Mouse (Mus musculus) forebrain, embryonic 16.5 days (tissue): ENCODE measurements around the gene Ush2a. TPM values are rescaled to one million over a fixed set of nuclear protein-coding genes. Genes with fewer than 3 reads are reported as not detected.

ENCODE experiments used
- ATAC-seq: fragments of 200-750 bp; cut with Nextera tagmentation; 2 replicates; pipeline ENCODE4 v1.8.0; 2017; ENCODE audit warnings: mild to moderate bottlenecking, moderate library complexity
- H3K27ac ChIP-seq: fragments of 300-500 bp; sonication (generic); 2 replicates; pipeline ENCODE4 v1.5.1; 2014; ENCODE audit warnings: low read length, control low read depth
- H3K27me3 ChIP-seq: fragments of 300-500 bp; sonication (generic); replicated peaks from 2 replicates; pipeline ENCODE4 v1.6.1; 2014; ENCODE audit warnings: low read length; ENCODE audit not compliant: control insufficient read depth, insufficient read depth
- H3K36me3 ChIP-seq: fragments of 300-500 bp; sonication (generic); 2 replicates; pipeline ENCODE4 v1.6.1; 2014; ENCODE audit not compliant: control insufficient read depth, insufficient read depth
- H3K4me1 ChIP-seq: fragments of 300-500 bp; sonication (generic); replicated peaks from 2 replicates; pipeline ENCODE4 v1.6.1; 2014; ENCODE audit warnings: low read length; ENCODE audit not compliant: control insufficient read depth, insufficient read depth
- H3K4me2 ChIP-seq: fragments of 300-500 bp; sonication (generic); 2 replicates; pipeline ENCODE4 v1.6.1; 2014; ENCODE audit warnings: mild to moderate bottlenecking, low read length, control low read depth
- H3K4me3 ChIP-seq: fragments of 300-500 bp; sonication (generic); replicated peaks from 2 replicates; pipeline ENCODE4 v1.5.1; 2014; ENCODE audit warnings: mild to moderate bottlenecking, low read length, control low read depth
- H3K9ac ChIP-seq: fragments of 300-500 bp; sonication (generic); replicated peaks from 2 replicates; pipeline ENCODE4 v1.6.1; 2014; ENCODE audit warnings: low read depth, low read length, control low read depth
- H3K9me3 ChIP-seq: fragments of 300-500 bp; sonication (generic); 2 replicates; pipeline ENCODE4 v1.6.1; 2016; ENCODE audit warnings: low read length; ENCODE audit not compliant: control insufficient read depth
- WGBS: fragments of 180-500 bp; shearing (Covaris S2); extraction: QIAGEN DNeasy Blood & Tissue Kit; methylation state at CpG from one replicate; pipeline ENCODE4 v1.1.7; 2014; 5-methylcytosine and 5-hydroxymethylcytosine counted together
- polyA plus RNA-seq: library from polyadenylated mRNA; unstranded; fragments of >200 nt; fragmentation: Nextera tagmentation; extraction: Ambion mirVana; gene quantifications from 2 replicates; pipeline ENCODE4 v1.2.1, GENCODE M21; 2015

The Ush2a gene
- polyA plus RNA-seq, 1 experiment from 2014 or later, result 0.32 TPM

GRCm38 (mm10) chr1:188833906-188834305 lies 572.1 kb downstream of the Ush2a start:
- H3K36me3 ChIP-seq, result no peaks in the 10 kb centered on the region
- H3K27me3 ChIP-seq, result no peaks in the 10 kb centered on the region
- no peak overlapping the region for H3K9ac ChIP-seq
- WGBS, result 7% methylated on average over 9 of the region's 9 CpGs
- no peak for ATAC-seq
- no peak overlapping the region for H3K27ac ChIP-seq
- no peaks in the 10 kb centered on the region for H3K4me1 ChIP-seq
- H3K9me3 ChIP-seq, result no peaks in the 10 kb centered on the region
- no peak overlapping the region for H3K4me2 ChIP-seq
- no peak overlapping the region for H3K4me3 ChIP-seq

- WGBS, result 89% methylated on average over 3 of the region's 3 CpGs
- no peak overlapping the region for H3K27ac ChIP-seq
- H3K27me3 ChIP-seq, result no peaks in the 10 kb centered on the region
- H3K36me3 ChIP-seq, result no peaks in the 10 kb centered on the region
- no peak overlapping the region for H3K4me3 ChIP-seq
- H3K9me3 ChIP-seq, result no peaks in the 10 kb centered on the region
- H3K9ac ChIP-seq, result no peak overlapping the region
- no peak for ATAC-seq
- no peak overlapping the region for H3K4me2 ChIP-seq
- H3K4me1 ChIP-seq, result no peaks in the 10 kb centered on the region
Observed at GRCm38 (mm10) chr1:188834770-188835169, 572.9 kb downstream of the Ush2a start.

- no peaks in the 10 kb centered on the region for H3K9me3 ChIP-seq
- no peak overlapping the region for H3K27ac ChIP-seq
- 86% methylated on average over 5 of the region's 5 CpGs for WGBS
- H3K9ac ChIP-seq, result no peak overlapping the region
- H3K4me3 ChIP-seq, result no peak overlapping the region
- H3K36me3 ChIP-seq, result no peaks in the 10 kb centered on the region
- H3K4me2 ChIP-seq, result no peak overlapping the region
- no peaks in the 10 kb centered on the region for H3K4me1 ChIP-seq
- ATAC-seq, result no peak
- no peaks in the 10 kb centered on the region for H3K27me3 ChIP-seq
Observed at GRCm38 (mm10) chr1:188837613-188838295, 575.9 kb downstream of the Ush2a start.

GRCm38 (mm10) chr1:188847242-188847641 lies 585.4 kb downstream of the Ush2a start:
- WGBS, result 94% methylated on average over 6 of the region's 6 CpGs
- ATAC-seq, result no peak
- H3K4me3 ChIP-seq, result no peak overlapping the region
- no peak overlapping the region for H3K9ac ChIP-seq
- H3K4me2 ChIP-seq, result no peak overlapping the region
- H3K36me3 ChIP-seq, result no peaks in the 10 kb centered on the region
- H3K9me3 ChIP-seq, result no peaks in the 10 kb centered on the region
- no peaks in the 10 kb centered on the region for H3K4me1 ChIP-seq
- H3K27ac ChIP-seq, result no peak overlapping the region
- H3K27me3 ChIP-seq, result no peaks in the 10 kb centered on the region

GRCm38 (mm10) chr1:188852776-188853175 lies 591.0 kb downstream of the Ush2a start:
- Histone ChIP-seq H3K27me3 (no peaks in the 10 kb centered on the region), H3K9me3 (no peaks in the 10 kb centered on the region), H3K36me3 (no peaks in the 10 kb centered on the region)

GRCm38 (mm10) chr1:188854240-188854639 lies 592.4 kb downstream of the Ush2a start:
- ATAC-seq, result no peak
- Histone ChIP-seq H3K9me3 (no peaks in the 10 kb centered on the region), H3K4me2 (no peak overlapping the region), H3K4me3 (no peak overlapping the region), H3K36me3 (no peaks in the 10 kb centered on the region), H3K27ac (no peak overlapping the region), H3K9ac (no peak overlapping the region), H3K4me1 (no peaks in the 10 kb centered on the region), H3K27me3 (no peaks in the 10 kb centered on the region)

More at GRCm38 (mm10) chr1:188852776-188853175, 591.0 kb downstream of the Ush2a start:
- 73% methylated on average over 5 of the region's 5 CpGs for WGBS
- Histone ChIP-seq H3K9ac (no peak overlapping the region), H3K27ac (no peak overlapping the region), H3K4me1 (no peaks in the 10 kb centered on the region), H3K4me3 (no peak overlapping the region), H3K4me2 (no peak overlapping the region)
- ATAC-seq, result no peak

- Histone ChIP-seq H3K27me3 (no peaks in the 10 kb centered on the region), H3K9ac (no peak overlapping the region), H3K4me2 (no peak overlapping the region), H3K4me3 (no peak overlapping the region), H3K9me3 (no peaks in the 10 kb centered on the region), H3K36me3 (no peaks in the 10 kb centered on the region), H3K4me1 (no peaks in the 10 kb centered on the region), H3K27ac (no peak overlapping the region)
- WGBS, result 95% methylated on average over 2 of the region's 2 CpGs
- no peak for ATAC-seq
Observed at GRCm38 (mm10) chr1:188855034-188855433, 593.2 kb downstream of the Ush2a start.

- Histone ChIP-seq H3K4me1 (no peaks in the 10 kb centered on the region), H3K4me2 (no peak overlapping the region), H3K36me3 (no peaks in the 10 kb centered on the region), H3K9me3 (no peaks in the 10 kb centered on the region), H3K27ac (no peak overlapping the region), H3K27me3 (no peaks in the 10 kb centered on the region), H3K4me3 (no peak overlapping the region), H3K9ac (no peak overlapping the region)
- WGBS, result 93% methylated on average over 5 of the region's 5 CpGs
- no peak for ATAC-seq
Observed at GRCm38 (mm10) chr1:188859718-188860117, 597.9 kb downstream of the Ush2a start.

GRCm38 (mm10) chr1:188865881-188866280 lies 604.1 kb downstream of the Ush2a start:
- Histone ChIP-seq H3K36me3 (no peaks in the 10 kb centered on the region), H3K4me2 (0 out of 2 replicates have a peak overlapping the region, but pooled peaks have one; percentile 17), H3K9ac (no peak overlapping the region), H3K4me1 (peaks cover 6% of the 10 kb centered on the region), H3K27ac (no peak overlapping the region), H3K9me3 (no peaks in the 10 kb centered on the region), H3K4me3 (no peak overlapping the region), H3K27me3 (no peaks in the 10 kb centered on the region)
- 22% methylated on average over 5 of the region's 5 CpGs for WGBS
- peak; percentile 43; the same call in 1 of the 2 replicates for ATAC-seq

- 84% methylated on average over 11 of the region's 11 CpGs for WGBS
Observed at GRCm38 (mm10) chr1:188866515-188866914, 604.7 kb downstream of the Ush2a start.

More at GRCm38 (mm10) chr1:188866515-188866914, 604.7 kb downstream of the Ush2a start:
- Histone ChIP-seq H3K36me3 (no peaks in the 10 kb centered on the region), H3K9ac (no peak overlapping the region), H3K4me1 (peaks cover 6% of the 10 kb centered on the region), H3K4me3 (no peak overlapping the region), H3K9me3 (no peaks in the 10 kb centered on the region), H3K4me2 (no peak overlapping the region), H3K27ac (no peak overlapping the region), H3K27me3 (no peaks in the 10 kb centered on the region)
- no peak for ATAC-seq
